Mouse (Mus musculus): ENCODE data around the gene Pank1.

Gene Pank1

DNA sequence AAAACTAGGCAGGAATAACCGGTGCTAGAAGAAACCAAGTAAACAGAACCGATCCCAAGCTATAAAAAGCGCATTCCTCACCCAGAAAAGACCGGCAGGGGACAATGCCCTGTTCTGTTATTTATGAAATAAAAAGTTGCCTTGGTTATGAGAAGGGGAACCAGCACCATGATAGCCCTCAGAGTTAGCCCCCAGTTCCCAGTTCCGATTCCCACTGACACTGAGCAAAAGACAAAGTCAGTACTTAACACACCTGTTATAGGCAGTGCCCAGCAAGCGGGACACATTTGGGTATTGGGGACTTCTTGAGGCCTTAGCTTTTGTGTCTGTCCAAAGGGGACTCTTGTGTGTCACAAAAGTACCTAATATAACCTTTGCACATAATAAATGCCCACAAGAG is 369 bp upstream of the Pank1 start:
- DNase-seq (ENCODE audit: low spot score in 2 of 2) = no peak

DNA sequence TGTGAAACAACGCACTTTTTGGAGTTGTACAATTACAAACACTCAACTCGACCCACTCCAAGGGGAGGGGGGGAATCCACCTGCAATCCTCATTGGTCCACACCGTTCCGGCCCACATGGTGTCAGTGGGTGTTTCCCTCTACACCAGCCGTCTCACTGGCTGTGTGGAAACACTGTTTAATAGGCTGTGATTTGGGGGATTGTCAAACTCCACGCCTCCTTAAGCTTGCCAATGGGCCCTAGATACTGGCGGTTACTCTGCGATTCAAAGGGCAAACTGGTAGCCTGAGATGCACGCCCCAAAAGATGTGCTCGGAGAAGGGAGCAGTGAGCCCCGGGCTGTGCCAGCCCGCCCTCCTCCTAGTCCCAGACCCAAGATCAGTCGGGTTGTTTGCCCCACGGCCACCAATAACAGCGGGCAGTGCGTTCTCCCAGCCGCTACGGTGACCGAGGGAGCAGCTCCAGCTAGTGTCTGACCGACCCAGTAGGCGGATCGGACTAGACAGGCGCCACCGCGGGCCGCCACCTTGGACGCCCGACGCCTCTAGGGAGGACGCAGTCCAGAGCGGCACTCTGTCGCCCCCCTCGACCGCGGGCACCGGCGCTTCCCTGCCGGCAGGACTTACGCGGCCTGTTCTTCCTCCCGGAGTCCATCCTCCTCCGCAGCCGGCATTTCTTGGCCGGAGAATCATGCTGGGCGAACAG is 1.2 kb downstream of the Pank1 start:
- DNase-seq (ENCODE audit: low spot score in 2 of 2) = peak; percentile 84 to 89

DNA sequence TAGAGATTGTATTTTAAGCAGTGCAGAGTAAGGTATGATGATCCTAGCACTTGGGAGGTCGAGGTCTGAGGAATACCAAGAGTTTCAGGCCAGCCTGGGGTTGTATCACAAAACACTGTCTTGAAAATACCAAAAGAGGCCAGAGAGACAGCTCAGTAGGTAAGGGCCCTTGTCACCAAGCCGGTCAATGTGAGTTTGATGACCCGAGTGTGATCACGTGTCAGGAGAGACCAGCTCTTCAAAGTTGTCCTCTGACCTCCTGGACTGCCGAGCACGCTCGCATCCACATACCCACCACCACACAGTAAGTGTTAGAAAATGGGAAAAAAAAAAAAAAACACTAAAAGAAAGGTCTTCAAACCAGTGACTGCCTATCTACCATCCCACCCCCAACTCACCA is 2.6 kb downstream of the Pank1 start:
- no peak for DNase-seq (ENCODE audit: low spot score in 2 of 2)

DNA sequence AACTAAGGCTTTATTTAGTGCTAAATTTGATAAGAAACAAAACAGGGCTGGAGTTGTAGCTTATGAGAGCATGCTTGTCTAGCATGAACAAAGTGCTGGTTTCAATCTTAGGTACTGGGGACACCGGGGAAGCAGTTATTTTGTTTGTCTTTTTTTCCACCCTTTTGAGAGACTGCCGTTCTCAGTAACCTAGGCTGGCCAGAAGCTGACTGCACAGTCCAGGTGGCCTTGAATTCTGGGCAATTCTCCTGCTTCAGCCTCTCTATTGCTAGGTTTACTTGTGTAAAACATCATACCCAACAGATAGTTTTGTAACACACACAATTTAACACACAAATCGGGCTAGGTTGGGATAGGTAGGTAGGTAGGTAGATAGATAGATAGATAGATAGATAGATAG is 9.9 kb downstream of the Pank1 start:
- no peak for DNase-seq (ENCODE audit: low spot score in 2 of 2)

DNA sequence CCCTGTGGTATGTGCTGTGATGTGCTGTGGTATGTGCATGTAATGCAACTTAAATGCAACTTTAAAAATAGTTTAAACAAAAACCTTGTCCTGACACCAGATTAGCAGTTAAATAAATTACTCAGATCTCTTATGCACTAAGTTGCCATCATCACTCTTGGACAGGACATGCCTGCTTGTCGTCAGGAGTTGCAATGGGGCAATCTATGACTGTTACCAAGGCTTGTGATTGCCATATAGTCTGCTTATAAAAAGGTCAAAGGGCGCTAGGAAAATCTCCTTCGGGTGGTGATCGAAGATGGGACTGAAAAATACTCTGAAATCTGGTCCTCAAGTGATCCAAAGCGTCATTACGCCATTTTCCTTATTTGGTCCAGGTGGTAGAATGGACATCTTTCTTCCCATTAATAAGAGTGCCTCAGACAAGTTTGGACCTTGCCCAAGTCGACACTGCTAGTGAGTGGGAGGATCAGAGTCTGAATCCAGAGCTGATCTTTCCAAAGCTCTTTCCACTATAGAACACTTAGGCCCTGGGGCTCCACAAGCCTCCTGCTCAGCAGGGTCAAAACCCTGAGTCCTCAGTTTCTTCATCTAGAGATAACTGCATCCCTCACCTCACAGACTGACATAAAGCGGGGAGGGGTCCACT is 11.0 kb downstream of the Pank1 start:
- DNase-seq (ENCODE audit: low spot score in 2 of 2) = no peak

DNA sequence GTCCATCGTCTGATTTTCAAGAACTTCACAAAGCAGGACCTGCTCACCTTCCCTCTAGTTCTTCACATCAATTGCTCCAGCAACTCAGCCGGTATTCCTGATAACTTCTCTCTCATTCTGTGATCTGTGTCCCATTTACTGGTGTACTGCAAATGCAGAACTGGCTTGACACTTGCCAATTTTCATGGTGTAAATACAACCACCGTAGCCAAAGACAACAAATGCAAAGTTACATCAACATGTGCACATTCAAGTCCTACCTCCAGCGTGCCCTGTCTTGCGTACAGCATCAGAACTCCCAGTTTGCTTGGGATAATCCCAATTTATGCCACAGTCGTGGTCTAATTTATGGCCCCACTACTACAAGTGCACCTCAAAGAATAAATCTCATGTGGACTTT is 15.5 kb downstream of the Pank1 start:
- DNase-seq (ENCODE audit: low spot score in 2 of 2) = no peak

DNA sequence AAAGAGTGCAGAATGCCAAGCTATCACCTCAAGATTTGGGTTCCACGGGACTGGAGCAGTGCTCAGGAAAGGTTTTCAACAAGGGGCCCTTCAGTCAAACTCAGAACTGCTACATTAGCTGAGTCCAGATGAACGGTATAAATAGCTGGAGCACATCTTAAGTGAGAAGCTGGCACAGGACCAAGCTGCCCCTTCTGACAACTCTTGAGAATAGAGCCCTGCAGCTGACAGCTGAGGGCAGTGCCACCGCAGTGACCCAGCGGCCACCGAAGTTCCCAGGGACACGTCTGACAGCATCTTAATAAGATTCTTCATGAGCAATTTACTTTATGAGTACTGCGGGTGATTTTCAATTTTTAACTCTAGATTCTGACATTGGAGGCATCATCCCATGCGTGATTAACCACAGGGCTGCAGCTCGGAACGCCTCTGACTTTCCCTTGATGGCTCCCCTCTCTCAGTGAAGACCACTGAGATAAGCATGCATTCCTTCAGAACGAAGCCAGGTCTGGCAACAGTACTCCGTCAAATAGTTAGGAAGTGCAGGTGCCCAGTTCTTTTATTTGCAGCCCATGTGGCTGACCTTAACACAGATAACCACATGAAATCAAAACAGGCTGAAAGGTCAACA is 23.1 kb downstream of the Pank1 start:
- DNase-seq (ENCODE audit: low spot score in 2 of 2) = no peak

DNA sequence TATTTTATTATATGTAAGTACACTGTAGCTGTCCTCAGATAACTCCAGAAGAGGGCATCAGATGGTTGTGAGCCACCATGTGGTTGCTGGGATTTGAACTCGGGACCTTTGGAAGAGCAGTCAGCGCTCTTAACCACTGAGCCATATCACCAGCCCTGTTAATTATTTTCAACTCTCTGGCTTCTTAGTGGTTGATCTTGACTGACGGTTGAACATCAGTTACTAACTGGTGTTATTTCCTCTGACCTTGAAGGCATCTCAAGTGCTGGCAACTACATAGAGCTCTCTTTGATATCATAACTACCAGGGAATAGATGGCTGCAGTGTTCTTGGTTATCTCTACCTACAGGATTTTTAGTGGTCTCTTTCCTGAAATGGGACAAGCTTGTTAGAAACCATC is 28.1 kb downstream of the Pank1 start:
- DNase-seq (ENCODE audit: low spot score in 2 of 2) = no peak

DNA sequence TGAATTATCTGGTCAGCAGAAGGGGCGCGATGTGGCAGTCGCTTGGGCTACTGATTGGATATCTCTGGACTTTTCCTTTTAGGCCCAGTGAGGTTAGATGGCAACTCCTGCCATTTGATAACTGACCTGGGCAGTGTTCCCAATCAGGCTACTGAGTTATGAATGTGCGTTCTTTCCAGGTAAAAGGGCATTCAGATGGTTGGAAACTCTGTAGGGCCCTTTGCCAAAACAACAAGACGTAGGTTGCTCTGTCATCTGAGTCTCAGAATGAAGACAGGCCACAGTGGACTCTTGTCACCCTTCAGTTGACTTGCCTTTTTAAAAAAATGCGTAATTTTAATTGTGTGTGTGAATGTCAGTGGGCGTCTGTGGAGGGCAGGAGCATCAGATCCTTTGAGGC is 29.8 kb downstream of the Pank1 start:
- no peak for DNase-seq (ENCODE audit: low spot score in 2 of 2)

DNA sequence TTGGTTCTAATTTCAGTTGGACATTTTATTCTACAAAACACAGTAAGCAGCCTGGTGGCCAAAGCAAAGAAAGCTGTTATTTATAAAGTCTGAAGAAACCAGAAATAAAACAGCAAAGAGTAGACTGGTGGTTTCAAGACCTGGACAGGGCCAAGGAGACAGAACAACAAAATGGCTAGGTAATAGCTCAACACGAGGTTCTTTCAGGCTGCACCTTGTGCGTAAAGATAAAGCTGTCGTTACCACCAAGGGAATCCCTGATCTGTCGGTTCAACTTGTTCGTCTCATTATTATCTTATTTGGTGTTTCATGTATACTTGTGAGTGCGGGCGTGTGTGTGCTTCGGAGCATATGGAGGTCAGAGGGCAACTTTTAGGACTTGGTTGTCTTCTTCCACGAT is 31.1 kb downstream of the Pank1 start:
- no peak for DNase-seq (ENCODE audit: low spot score in 2 of 2)

DNA sequence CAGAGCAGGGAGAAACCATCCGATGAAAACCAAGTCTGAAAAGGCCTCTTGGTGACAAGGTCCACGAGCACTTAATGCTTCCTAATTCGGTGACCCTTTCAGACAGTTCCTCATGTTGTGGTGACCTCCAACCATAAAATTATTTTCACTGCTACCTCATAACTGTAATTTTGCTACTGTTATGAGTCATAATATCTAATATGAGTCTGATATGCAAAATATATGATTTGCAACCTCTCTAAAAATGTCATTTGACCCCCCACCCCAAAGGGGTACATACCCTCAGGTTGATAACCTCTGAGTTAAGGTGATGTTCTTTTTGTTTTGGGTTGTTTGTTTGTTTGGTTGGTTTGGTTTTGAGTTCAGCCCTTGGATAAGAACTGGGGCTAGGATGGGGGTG is 32.2 kb downstream of the Pank1 start:
- DNase-seq (ENCODE audit: low spot score in 2 of 2) = no peak

DNA sequence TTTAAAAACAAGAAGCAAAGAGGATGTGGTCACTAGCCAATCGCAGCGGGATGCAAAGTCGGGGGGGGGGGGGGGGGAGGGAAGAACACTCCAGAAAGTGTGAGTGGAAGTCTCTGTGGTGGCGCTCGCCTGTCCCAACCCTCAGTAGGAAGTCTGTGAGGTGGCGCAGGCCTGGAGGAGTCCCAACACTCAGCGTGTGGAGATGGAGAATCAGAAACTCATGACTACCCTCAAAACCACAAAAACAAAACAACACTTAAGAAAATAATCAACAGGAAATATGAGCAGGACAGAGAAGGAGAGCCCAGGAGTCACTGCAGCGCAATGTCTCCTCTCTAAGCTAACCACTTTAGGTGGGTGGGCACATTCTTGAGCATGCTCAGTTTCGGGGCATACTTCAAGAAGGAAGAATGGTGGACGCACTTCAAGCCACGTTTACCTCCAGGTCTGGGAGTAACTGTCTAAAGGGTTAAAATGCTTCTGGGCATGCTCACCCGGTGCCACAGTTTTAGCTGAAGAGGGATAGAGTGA is 32.7 kb downstream of the Pank1 start:
- DNase-seq (ENCODE audit: low spot score in 2 of 2) = no peak

DNA sequence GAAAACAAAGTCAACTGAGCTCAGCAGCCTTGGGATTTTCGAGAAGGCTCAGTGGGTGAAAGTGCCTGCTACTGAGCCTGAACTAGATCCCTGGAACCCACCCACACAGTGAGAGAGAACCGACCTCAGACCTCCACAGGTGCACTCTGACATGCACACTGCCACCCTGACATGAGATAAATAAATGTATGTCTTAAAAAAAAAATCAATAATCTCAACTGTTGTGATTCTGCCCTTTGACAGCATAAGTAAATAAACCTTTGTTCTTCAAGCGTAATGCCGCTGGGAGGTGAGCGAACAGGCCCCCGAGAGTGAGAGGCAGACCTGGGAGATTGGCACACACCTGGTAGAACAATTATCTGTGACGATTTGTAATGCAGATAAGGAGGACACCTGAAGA is 33.2 kb downstream of the Pank1 start:
- DNase-seq (ENCODE audit: low spot score in 2 of 2) = no peak

DNA sequence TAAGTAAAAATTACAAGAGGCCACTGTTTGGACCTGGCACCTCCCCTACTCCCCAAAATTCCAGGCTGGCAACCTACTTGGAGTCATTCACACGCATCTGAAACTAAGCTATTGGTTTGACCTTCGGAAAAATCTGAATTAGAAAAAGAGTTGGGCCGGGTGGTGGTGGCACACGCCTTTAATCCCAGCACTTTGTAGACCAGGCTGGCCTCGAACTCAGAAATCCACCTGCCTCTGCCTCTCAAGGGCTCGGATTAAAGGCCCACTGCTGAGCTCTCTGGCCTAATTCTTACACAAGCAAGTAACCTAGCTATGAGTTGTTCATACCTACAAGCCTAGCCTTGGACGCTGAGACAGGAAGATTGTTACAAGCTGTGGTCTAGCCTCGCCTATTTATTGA is 33.9 kb downstream of the Pank1 start:
- no peak for DNase-seq (ENCODE audit: low spot score in 2 of 2)

DNA sequence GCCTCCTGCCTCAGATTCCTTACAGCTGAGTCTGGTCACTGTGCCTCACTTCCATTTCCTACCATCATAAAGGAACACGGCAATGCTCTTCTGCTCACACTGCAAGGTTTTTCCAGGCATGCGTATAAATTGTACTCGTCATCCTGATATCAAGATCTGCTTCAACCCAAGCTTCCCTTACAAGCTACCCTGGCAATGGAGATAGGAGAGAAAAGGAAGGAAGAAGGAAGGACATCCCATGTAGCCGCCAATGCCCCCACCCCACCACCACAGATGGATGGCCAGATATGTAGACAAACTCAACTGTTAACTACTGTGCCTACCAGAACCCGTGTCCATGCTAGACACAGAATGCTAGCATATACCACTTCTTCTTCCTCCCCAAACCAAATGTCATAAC is 34.5 kb downstream of the Pank1 start:
- DNase-seq (ENCODE audit: low spot score in 2 of 2) = no peak

DNA sequence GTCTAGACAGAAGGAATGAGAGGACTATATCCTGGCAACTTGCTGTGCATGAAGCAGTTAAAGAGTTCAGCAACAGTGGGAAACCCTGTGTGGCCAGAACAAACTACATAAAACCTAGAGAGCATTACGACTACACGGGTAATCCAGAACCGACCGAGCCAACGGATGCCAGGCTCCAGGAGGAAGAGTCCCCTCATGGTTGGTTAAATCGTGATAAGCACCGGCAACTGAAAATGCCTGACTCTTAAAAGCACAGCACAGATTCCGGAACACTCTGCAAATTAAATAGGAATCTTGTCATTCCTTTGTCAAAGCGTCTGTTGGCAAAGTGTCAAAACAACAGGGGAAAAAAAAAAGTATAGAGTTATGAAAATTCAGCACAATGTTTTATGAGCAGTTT is 35.2 kb downstream of the Pank1 start:
- no peak for DNase-seq (ENCODE audit: low spot score in 2 of 2)

DNA sequence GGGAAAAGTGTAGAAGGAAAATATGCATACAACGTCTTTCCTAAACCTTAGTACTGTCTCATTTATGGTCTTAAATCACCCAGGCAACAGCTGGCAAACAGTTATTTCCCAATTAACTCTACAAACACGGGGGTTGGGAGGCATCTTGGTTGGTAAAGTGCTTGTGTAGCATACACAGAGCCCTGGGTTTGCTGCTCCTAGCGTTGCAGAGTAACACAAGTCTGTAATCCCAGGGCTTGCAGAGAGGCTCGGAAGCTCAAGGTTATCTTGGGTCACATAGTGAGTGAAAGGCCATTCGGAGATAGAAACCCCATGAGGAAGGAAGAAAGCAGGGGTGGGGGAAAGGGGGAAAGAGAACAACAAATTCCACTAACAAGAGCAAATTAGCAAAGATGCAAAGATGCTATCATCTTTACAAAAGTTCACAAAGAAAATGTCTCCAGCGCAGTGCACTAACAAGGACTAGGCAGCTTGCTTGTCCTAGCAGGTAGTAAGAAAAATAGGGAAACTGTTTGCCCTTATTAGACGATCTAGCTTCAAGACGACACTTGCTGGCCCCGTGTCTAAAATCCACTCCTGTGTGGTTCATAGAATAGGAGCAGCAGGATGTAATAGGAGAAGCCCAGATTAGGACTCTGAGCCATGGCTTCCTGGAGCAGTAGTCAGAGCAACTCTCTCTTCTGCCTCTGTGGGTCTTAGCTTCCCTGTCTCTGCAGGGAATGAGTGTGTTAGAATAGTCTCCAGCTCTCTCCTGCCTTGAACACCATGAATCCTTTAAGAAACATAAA is 37.3 kb downstream of the Pank1 start:
- no peak for DNase-seq (ENCODE audit: low spot score in 2 of 2)

DNA sequence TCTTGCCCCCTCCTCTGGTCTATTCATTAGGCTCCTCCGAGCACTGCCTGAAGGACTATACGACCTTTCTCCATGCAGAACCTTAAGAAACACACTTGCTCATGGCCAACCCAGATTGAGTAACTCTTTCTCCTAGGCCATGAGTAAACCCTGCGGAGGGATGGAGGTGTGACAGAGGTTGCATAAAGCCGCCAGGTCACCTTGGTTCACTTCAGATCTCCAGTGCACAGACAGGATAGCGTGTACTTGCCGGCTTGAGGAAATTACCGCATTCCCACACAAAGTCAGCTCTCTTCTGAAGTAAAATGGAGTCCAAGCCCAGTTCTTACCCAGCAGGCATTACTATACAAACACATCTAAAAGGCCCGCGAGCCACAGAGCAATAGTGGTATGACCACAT is 40.6 kb downstream of the Pank1 start:
- DNase-seq (ENCODE audit: low spot score in 2 of 2) = no peak

DNA sequence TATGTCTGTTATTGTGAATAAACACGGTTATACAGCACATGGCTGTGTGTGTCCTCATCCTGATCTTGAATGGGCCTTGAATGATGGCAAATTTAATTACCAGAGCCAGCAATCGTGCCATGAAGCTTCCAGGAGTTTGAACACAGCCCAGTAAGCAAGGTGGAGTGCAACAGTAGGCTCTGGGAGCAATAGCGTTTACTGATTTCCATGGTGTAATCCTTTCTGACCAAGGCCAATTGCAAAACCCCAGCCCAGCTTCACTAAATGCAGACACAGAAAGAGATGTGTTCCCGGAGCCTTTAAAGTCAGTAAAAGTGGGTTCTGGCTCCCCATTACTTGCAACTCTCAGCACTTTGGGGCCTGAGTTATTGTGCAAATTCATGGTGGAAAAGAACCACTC is 47.6 kb downstream of the Pank1 start:
- DNase-seq (ENCODE audit: low spot score in 2 of 2) = no peak

DNA sequence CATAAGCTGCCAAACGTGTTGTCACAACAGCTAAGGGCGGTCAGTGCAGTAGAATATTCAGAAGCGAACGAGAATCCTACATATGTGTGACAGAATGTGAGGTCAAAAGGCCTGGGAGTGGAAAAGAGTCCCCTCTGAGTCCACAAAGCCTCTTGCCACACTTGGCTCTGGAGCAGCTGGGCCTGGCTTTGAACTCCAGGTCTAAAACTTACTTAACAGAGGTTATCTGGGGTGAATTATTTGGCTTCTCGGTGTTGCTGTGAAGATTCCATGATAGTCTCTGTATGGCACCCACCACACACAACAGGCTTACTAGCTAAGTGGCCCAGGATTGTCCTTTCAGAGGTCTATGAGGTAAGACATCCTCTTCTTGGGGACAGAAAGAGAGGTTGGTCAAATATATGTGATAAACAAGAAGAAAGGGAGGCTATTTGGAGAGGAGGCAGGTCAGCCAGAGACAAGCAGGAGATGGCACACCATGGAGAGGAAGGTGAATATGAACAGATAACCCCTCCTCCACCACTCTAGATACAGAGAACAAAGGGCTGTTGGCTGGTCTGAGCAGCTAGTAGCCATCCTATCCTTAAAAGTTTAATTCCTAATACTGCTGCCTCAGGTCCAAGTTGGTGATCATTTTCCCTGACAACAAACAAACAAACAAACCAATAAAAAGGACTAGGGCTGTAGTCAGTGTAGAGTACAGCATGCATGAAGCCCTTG is 51.2 kb downstream of the Pank1 start:
- DNase-seq (ENCODE audit: low spot score in 2 of 2) = no peak

DNA sequence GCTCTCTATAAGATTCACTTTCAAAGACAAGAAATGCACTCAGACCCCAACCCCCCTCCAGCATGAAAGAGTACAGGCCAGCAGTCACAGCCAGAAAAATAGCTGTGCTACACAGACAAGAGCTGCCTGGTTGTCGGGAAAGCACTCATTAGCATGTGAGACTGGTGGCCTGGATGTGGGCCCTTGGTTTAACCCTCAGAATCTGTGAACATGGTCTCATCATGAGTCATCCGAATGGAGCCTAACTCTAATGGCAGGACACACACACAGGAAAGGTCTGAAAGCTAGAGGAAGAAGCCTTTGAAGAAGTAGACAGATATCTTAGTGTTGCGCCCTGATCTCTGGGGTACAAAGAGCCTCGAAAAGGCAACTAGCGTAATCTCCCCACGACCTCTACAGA is 51.8 kb downstream of the Pank1 start:
- DNase-seq (ENCODE audit: low spot score in 2 of 2) = no peak

Measured in frontal cortex, postnatal 10 days (tissue).